Mouse (Mus musculus): ENCODE results near the gene Castor2.
A peak's percentile ranks its signal among the peaks of the same experiment; 100 is the strongest.

Castor2 gene

GRCm38 (mm10) chr5:134102720-134103119 lies 3.2 kb downstream of the Castor2 start:
- peak in 1 of 2 experiments; percentile 39 for DNase-seq

GRCm38 (mm10) chr5:134105829-134106228 lies 6.3 kb downstream of the Castor2 start:
- no peak for DNase-seq

- DNase-seq = no peak
Observed at GRCm38 (mm10) chr5:134114981-134115380, 15.5 kb downstream of the Castor2 start.

- no peak for DNase-seq
Observed at GRCm38 (mm10) chr5:134115639-134116259, 16.2 kb downstream of the Castor2 start.

- no peak for DNase-seq
Observed at GRCm38 (mm10) chr5:134118798-134119407, 19.4 kb downstream of the Castor2 start.

- peak in 1 of 2 experiments; percentile 19 for DNase-seq
Observed at GRCm38 (mm10) chr5:134119481-134120120, 20.1 kb downstream of the Castor2 start.

- no peak for DNase-seq
Observed at GRCm38 (mm10) chr5:134120135-134120534, 20.6 kb downstream of the Castor2 start.

- peak; percentile 31 to 62 for DNase-seq
Observed at GRCm38 (mm10) chr5:134121138-134121892, 21.8 kb downstream of the Castor2 start.

- no peak for DNase-seq
Observed at GRCm38 (mm10) chr5:134121893-134122259, 22.4 kb downstream of the Castor2 start.

- no peak for DNase-seq
Observed at GRCm38 (mm10) chr5:134123846-134124245, 24.3 kb downstream of the Castor2 start.

GRCm38 (mm10) chr5:134126232-134126631 lies 26.7 kb downstream of the Castor2 start:
- no peak for DNase-seq

- DNase-seq = no peak
Observed at GRCm38 (mm10) chr5:134131586-134131985, 32.1 kb downstream of the Castor2 start.

GRCm38 (mm10) chr5:134136022-134136421 lies 36.5 kb downstream of the Castor2 start:
- DNase-seq = no peak

- DNase-seq = no peak
Observed at GRCm38 (mm10) chr5:134137933-134138332, 38.4 kb downstream of the Castor2 start.

- no peak for DNase-seq
Observed at GRCm38 (mm10) chr5:134139429-134139828, 39.9 kb downstream of the Castor2 start.

- peak in 1 of 2 experiments; percentile 32 for DNase-seq
Observed at GRCm38 (mm10) chr5:134141236-134141635, 41.7 kb downstream of the Castor2 start.

- no peak for DNase-seq
Observed at GRCm38 (mm10) chr5:134142381-134142780, 42.9 kb downstream of the Castor2 start.

- DNase-seq = no peak
Observed at GRCm38 (mm10) chr5:134144986-134145385, 45.5 kb downstream of the Castor2 start.

GRCm38 (mm10) chr5:134147194-134147753 lies 47.8 kb downstream of the Castor2 start:
- peak; percentile 65 to 81 for DNase-seq

- no peak for DNase-seq
Observed at GRCm38 (mm10) chr5:134148153-134148552, 48.6 kb downstream of the Castor2 start.

- DNase-seq = no peak
Observed at GRCm38 (mm10) chr5:134151895-134152294, 52.4 kb downstream of the Castor2 start.

GRCm38 (mm10) chr5:134155916-134156466 lies 56.5 kb downstream of the Castor2 start:
- DNase-seq = no peak

- peak; percentile 17 to 47 for DNase-seq
Observed at GRCm38 (mm10) chr5:134164688-134165087, 65.2 kb downstream of the Castor2 start.
